Mouse (Mus musculus): ENCODE measurements around the gene Pik3ca. TPM values are rescaled to one million over a fixed set of nuclear protein-coding genes. Genes with fewer than 3 reads are reported as not detected.

Gene Pik3ca
- total RNA-seq, 2 experiments from 2014 or later = 21.0 to 41.0 TPM

DNA sequence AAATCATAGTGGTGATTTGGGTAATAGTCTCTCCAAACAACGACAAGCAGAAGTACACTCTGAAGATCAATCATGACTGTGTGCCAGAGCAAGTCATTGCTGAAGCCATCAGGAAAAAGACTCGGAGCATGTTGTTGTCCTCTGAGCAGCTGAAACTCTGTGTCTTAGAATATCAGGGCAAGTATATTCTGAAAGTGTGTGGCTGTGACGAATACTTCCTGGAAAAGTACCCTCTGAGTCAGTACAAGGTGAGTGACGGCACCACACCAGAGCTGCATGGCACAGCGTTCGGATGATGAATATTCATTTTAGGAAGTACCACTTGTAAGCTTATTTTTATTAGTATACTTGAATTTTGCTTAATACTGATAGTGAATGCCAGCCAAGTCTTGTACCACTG, 40.3 kb downstream of the Pik3ca start:
- ATAC-seq (replicated peaks; ENCODE audit: poor library complexity, severe bottlenecking) = no peak

- no peak for ATAC-seq (replicated peaks; ENCODE audit: poor library complexity, severe bottlenecking)
Measured at GRCm38 (mm10) chr3:32438716-32439115, 41.2 kb downstream of the Pik3ca start.

- ATAC-seq (replicated peaks; ENCODE audit: poor library complexity, severe bottlenecking) = no peak
Measured at GRCm38 (mm10) chr3:32441710-32442109, 44.2 kb downstream of the Pik3ca start.

DNA sequence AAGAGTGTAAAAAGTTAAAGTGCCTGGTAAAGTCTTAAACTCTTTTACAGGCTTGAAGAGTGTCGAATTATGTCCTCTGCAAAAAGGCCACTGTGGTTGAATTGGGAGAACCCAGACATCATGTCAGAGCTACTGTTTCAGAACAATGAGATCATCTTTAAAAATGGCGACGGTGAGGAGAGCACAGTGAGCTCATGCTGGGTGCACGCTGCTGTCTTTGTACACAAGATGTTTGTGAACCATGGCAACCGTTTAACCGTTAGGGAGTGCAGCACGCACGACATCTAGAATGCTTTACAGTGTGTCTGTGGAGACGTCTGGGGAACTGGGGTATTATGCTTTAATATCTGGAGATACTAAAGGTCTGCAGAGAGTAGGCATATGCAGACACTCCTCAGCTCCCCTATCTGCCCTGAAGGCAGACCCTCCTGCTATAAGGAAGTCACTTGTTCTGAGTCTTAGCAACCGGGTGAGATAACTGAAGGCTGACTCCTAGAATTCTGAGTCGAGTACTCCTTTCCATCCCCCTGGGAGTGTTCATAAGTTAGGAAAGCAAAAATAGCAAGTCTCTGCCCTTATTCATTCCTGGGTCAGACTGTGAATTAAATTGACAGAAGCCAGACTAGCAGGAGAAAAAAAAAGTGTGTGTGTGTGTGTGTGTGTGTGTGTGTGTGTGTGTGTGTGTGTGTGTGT, 57.0 kb downstream of the Pik3ca start:
- ATAC-seq (replicated peaks; ENCODE audit: poor library complexity, severe bottlenecking) = no peak

DNA sequence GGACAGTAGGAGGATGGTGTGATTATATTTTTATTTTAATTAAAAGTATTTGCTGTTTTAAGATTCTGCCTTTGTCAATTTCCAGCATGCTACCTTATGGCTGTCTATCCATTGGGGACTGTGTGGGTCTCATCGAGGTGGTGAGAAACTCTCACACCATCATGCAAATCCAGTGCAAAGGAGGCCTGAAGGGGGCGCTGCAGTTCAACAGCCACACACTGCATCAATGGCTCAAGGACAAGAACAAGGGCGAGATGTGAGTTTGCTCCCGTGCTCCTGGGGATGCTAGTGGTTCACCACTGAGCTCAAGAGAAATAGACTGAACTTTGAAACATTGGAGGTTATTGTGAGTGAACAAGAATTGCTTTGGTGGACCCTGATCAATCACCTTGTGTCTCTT, 62.3 kb downstream of the Pik3ca start:
- ATAC-seq (replicated peaks; ENCODE audit: poor library complexity, severe bottlenecking) = peak; percentile 68

DNA sequence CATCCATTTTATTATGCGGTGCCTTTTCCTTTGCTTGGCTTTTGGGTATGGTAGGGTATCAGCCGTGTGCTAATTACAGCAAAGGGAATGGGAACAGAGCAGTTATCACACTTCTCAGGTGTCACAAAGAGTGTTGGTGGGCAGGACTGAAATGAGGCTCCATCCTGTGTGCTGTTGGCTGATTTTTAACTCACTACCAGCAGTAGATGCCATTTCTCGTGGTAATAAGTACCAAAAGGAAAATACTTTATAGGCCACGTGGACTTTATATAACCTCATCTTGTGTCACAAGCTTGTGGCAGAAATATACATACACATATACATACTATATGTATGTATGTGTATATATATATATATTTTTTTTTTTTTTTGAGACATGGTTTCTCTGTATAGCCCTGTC, 69.8 kb downstream of the Pik3ca start:
- ATAC-seq (replicated peaks; ENCODE audit: poor library complexity, severe bottlenecking) = no peak

- no peak for ATAC-seq (replicated peaks; ENCODE audit: poor library complexity, severe bottlenecking)
Measured at GRCm38 (mm10) chr3:32468411-32468810, 70.9 kb downstream of the Pik3ca start.

GRCm38 (mm10) chr3:32470449-32470848, 73.0 kb downstream of the Pik3ca start:
- ATAC-seq (replicated peaks; ENCODE audit: poor library complexity, severe bottlenecking) = no peak

- ATAC-seq (replicated peaks; ENCODE audit: poor library complexity, severe bottlenecking) = no peak
Measured at GRCm38 (mm10) chr3:32471098-32471497, 73.6 kb downstream of the Pik3ca start.

DNA sequence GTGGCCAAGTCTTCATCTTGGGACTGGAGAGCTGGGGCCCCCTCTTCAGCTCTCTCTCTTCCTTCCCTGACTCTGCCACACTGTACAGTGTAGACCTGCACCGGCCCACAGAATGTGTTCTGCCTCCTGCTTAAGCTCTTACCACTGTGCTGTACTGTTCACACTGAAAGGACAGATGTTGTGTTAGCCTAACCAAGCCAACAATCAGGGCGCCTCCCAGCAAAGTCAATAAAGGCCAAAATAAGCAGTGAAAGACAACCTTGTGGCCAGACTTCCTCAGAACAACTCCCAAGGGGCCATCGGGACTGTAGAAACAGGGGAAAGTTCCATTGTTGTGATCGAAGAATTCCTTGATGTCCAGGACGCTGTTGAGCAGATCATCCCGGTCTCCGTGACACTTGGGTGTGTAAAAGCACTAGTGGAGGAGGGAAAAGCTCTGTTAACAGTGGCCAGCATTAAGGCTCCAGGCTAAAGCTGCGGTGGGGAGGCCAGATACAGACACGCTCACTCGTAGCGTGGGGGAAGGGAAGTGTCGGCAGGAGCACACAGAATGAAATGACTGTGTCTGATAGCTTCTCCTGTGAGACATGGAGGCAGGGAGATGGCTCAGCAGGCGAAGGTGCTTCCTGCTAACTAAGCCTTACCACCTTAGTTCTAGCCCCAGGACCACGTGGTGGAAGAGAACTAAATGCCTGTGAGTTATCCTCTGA, 74.9 kb downstream of the Pik3ca start:
- no peak for ATAC-seq (replicated peaks; ENCODE audit: poor library complexity, severe bottlenecking)

- no peak for ATAC-seq (replicated peaks; ENCODE audit: poor library complexity, severe bottlenecking)
Measured at GRCm38 (mm10) chr3:32473184-32473583, 75.7 kb downstream of the Pik3ca start.

- no peak for ATAC-seq (replicated peaks; ENCODE audit: poor library complexity, severe bottlenecking)
Measured at GRCm38 (mm10) chr3:32479961-32480360, 82.5 kb downstream of the Pik3ca start.

DNA sequence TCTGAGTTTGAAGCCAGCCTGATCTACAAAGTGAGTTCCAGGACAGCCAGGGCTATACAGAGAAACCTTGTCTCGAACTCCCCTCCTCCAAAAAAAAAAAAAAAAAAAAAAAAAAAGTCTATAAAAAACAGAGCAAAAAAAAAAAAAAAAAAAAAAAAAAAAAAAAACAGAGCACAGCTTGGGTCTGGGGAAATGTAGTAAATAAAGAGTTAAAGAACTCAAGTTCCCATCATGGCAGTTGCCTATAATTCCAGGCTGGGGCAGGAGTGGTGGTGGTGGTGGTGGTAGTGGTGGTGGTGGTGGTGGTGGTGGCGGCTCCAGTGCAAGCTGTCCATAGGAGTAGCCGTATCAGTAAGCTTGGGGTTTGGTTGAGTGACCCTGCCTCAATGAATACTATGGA, 85.6 kb downstream of the Pik3ca start:
- ATAC-seq (replicated peaks; ENCODE audit: poor library complexity, severe bottlenecking) = no peak

GRCm38 (mm10) chr3:32486543-32486942, 89.1 kb downstream of the Pik3ca start:
- no peak for ATAC-seq (replicated peaks; ENCODE audit: poor library complexity, severe bottlenecking)

DNA sequence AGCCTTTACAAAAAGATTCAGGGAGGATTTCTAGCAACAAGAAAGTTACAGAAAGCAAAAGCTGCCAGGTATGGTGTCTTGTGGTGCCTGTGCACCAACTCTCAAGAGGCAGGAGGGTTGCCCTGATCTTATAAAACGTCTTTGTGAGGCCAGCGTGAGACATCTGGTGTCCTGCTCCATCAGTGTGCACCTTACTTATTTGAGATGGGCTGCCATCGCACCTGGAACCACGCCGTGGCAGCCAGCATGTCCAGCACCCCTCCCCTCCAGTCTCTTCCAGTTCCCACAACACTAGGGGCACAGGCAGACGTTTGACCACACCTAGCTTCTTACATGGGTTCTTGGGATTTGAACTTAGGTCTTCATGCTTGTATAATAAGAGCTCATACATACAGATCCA, 90.7 kb downstream of the Pik3ca start:
- ATAC-seq (replicated peaks; ENCODE audit: poor library complexity, severe bottlenecking) = no peak

DNA sequence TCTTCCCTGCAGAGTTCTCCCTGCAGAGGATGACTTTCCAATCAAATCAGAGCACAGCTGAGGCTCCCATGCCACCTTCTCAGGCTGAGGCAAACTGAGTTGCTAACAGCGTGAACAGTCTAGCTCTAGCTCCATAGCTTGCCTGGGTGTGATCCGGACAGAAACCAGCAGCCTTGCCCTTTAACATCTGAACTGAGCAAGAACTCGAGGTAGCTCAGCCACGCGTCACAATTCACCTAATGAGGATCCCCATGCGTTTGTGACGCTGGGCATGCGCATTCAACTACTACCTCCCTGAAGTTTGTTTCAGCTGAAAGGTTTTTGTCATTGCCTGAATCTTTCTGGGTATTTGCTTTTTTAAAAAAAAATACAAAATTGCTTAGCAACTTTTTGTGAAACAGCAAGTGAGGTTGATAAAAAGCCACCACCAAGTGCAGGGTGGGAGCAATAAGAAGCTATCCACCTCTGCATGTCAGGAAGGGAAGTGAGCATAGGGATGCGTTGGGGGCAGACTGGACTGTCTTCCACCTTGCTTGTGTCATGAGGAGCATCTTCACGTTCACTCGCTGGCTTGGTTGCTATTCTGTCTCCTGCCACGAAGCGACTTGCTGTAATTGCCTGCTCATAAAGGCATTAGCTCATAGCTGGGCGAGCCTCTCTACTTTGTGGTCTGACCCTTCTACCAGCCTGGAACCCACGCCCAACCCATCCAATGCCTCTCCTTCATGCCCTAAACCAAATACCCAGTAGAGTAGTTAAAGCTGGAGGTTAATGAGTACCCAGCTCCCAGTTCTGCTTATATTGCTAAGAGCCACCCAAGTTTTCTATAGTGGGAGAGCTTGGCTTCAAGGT, 92.8 kb downstream of the Pik3ca start:
- no peak for ATAC-seq (replicated peaks; ENCODE audit: poor library complexity, severe bottlenecking)

DNA sequence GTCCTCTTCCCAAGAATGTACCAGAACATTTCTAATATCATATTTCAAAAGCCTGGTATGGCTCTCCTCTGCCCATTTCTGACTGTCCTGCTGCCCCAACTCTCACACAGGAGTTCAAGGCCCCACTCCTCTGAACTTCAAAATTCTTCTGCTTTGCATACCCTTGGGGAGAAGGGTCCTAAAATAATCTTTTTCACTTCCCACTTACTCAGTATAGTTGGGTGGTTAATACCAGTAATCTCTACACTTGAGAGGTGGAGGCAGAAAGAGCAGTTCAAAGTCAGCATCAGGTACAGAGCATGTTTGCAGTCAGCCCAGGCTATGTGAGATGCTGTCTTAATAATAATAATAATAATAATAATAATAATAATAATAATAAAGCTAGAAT, 93.5 kb downstream of the Pik3ca start:
- no peak for ATAC-seq (replicated peaks; ENCODE audit: poor library complexity, severe bottlenecking)

DNA sequence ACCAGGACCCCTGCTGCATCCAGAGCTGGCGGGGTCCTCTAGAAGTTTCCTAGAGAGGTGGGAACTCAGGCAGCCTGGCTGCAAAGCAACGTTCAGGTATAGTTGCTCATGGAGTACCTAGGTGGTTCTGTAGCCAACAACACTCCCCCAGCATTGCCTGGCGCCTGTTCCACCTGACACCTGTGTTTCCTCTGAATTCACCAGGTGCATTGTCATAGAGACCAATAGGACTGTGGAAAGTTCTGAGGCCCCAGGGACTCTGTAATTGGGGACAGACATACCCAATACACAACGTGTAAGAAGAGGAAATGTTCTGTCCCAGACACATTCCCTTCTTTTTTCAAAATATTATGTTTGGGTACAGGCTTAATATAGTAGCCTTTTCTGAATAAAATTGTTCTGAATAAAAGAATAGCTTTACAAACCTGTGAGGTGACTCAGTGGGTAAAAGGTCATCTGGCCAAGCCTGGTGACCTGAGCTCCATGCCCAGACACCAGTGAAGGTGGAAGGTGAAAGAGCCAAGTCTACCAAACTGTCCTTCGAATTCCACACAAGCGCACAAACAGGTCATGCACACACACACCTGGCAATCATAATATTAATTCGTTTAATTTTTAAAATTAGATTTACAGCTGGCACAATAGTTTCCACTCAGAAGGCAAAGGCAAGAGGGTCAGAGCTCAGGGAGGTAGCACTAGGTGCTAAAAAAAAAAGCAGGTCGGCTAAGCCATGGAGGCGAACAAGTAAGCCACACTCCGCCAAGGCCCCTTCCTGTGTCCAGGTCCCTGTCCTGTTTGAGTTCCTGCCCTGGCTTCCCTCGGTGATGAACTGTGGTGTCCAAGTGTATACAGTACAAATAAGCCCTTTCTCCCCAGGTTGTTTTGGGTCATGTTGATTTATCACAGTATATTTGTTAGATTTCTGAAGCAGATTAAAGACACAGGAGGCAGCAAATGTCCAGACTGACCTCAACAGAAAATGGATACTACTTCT, 94.9 kb downstream of the Pik3ca start, which contains the start of gene Kcnmb3:
TSS of gene Kcnmb3 (minus strand) at position 135 of the 994 bp plus-strand sequence.
- ATAC-seq (replicated peaks; ENCODE audit: poor library complexity, severe bottlenecking) = no peak

- ATAC-seq (replicated peaks; ENCODE audit: poor library complexity, severe bottlenecking) = 0 out of 2 replicates have a peak, but pooled peaks have one; percentile 20
Measured at GRCm38 (mm10) chr3:32494387-32495087, 97.1 kb downstream of the Pik3ca start.

Data from granulocyte monocyte progenitor cell, adult 5-6 weeks (primary cell).